Mouse (Mus musculus): ENCODE data around the gene Dydc1.

Dydc1 gene

DNA sequence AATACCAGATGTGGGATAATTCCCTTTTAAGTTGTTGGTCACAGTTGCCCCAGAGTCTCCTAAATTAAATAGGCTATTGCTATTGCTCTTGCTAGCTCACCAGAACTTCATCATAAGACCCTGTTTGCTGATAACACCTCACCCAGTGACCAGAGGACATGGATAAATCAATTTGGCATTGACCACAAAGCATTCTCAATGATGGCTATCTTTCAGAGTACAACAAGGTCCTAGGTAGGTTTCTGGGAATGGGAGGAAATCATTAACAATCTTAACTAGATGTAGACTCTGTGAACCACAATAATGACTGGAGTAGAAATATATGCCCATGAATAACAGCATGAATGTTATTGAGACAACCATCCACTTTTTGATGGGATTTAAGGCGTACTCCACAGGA lies 68.0 kb downstream of the Dydc1 start:
- no peaks in the 10 kb centered on the region for H3K36me3 ChIP-seq (ENCODE audit: insufficient read depth, low read length)
- no peak overlapping the region for H3K4me3 ChIP-seq (replicated peaks; ENCODE audit: low read length)
- H3K9me3 ChIP-seq (ENCODE audit: low read length): no peaks in the 10 kb centered on the region
- no peaks in the 10 kb centered on the region for H3K27me3 ChIP-seq (ENCODE audit: insufficient read depth, low read length)
- TF ChIP-seq NANOG (IDR thresholded peaks at IDR 0.05; ENCODE audit: borderline replicate concordance, low read length) (no peak), CTCF (conservative IDR thresholded peaks at IDR 0.05; ENCODE audit: low read length) (no peak), POU5F1 (IDR thresholded peaks at IDR 0.05; ENCODE audit: borderline replicate concordance, low read length) (no peak)
- H3K4me1 ChIP-seq (replicated peaks; ENCODE audit: low read depth, low read length): no peaks in the 10 kb centered on the region
